Mouse (Mus musculus): ENCODE measurements around the gene Npas1.

Gene Npas1

DNA sequence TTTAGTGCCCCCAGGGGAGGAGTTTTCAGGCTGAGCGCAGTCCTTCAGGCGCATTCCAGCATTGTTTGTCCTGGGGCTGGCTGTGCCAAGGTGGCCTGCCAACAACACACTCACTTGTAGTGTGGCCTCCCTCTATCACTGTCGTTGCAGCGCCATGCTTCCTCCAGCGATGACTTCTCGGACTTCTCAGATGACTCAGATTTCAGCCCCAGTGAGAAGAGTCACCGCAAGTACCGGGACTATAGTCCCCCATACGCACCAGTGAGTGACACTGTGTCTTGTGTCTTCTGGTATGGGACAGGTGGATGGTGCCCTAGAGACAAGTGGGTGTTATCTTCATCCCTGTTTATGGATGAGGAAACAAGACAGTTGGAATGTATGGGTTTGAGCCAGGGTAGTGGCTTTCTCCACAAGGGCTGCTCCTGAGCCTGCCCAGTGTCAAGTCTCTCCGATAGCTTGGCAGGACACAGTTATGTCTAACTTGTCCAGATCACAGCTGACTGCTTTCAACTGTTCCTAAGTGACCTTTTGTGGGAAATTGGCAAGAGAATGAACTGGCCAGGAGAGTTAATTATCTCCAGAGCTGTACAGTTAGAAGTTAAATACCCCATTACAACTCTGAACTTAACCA lies 60.3 kb downstream of the Npas1 start:
- DNase-seq, result peak; percentile 74 to 88

DNA sequence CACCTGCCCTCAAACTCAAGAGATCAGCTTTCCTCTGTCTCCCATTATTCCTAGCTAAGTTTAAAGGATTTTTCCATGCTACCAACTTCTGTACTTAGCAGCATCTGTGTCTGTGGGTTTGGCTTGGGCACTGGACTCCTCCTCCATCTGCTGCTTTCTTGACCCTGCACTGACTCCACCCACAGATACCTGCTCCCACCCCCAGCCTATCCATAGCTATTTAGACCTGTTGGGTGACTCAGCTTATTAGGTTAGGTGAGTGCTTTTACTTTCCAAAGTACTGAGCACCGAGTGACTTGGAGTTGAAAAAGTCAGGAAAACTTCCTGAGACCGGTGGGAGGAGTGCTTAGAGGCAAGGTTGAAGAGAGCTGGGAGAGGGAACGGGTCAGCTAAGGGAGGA lies 62.1 kb downstream of the Npas1 start:
- peak; percentile 64 to 71 for DNase-seq

DNA sequence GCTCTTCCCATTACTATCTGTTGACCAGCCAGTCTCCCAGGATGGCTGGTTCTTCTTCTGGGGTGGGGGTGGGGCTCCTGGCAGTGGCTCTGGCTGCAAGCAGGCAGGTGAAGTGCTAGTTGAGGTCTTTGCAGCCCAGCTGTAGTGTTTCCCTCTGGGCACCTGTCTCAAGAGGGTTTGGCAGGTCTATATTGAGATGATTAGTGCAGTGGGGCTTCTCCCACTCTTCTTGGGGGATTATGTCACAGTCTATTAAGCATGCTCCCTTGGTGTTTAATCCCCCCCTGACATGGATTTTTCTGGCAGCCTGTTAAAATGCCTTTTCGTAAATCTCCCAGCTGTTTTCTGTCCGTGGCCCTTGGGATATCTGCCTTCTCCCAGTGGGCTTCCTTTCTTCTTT lies 64.6 kb downstream of the Npas1 start:
- DNase-seq, result no peak

DNA sequence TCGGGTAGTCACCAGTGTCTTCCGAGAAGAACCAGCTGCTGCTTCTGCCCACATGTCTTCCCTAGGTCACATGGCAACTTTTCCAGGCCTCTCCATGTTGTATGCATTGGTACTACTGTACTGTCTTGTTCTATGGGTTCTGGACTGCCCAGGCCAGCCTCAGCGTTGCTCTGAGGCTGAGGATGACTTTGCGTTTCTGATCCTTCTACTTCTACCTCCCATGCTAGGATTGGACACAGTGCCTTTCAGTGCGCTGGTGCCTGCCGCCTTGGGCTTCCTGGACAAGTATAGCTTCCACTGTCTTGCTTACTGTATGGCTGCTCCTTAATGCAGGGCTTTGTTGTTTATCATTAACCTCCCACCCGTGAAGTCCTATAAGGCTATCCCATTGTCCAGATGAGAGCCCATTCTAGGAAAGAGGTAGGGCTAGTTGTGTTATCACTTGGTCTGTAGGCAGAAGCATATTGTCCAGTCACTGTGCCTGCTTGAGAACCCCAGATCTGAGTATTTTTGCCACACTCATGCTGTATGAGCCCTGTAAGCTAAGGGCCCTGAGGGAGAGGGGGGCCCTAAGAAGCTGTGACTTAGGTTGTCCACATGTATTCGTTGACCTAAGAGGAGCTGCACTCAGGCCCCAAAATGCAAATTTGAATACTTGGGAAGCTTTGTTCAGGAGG lies 65.2 kb downstream of the Npas1 start:
- DNase-seq, result no peak

DNA sequence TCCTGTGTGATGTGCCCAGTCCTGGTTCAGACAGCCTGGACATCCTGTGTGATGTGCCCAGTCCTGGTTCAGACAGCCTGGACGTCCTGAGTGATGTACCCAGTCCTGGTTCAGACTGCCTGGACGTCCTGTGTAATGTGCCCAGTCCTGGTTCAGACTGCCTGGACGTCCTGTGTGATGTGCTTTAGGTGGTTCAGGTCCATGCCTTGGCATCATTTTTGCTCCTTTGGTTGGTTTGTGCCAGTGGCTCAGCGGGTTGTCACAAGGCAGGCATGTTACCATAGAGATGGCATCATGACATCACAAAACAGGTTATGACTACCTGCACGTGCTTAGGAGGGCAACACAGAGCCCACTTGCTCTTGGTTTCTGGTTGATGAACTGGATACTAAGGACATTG lies 66.4 kb downstream of the Npas1 start:
- no peak for DNase-seq

DNA sequence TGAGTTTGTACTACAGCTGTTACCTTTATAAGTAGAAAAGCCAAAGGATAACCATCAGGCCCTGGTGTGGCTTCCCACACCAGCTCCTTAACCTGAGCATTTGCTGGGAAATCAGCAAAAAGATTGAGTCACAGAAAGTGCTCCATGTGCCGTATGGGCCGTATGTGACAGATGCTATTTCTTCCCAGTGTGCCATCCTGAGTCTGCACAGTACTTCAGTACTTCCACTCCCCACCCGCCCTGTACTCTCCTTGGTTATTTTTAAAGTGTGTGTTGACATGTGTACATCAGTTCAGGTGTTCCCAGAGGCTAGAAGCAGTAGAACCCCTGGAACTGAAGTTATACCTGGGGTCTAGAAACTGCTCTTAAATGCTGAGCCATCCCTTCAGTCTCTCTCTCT lies 70.5 kb downstream of the Npas1 start:
- no peak for DNase-seq
